Mouse (Mus musculus) E14TG2a.4 (cell line): ENCODE measurements at regions not wholly inside any gene's neighbourhood (a gene's known extent, or its start where the extent isn't known, plus 50 kb on each side); places are given as distances from the start of the nearest gene placed in this dataset.

Experiments used
- CTCF ChIP-seq: conservative IDR thresholded peaks from 2 replicates; pipeline ENCODE4 v1.5.1; 2014; ENCODE audit warnings: low read length
- NANOG ChIP-seq: IDR thresholded peaks from 2 replicates; pipeline ENCODE4 v1.6.1; 2014; ENCODE audit warnings: borderline replicate concordance, low read length, mixed read lengths
- POU5F1 ChIP-seq: IDR thresholded peaks from 2 replicates; pipeline ENCODE4 v1.6.1; 2014; ENCODE audit warnings: low read length, borderline replicate concordance

DNA sequence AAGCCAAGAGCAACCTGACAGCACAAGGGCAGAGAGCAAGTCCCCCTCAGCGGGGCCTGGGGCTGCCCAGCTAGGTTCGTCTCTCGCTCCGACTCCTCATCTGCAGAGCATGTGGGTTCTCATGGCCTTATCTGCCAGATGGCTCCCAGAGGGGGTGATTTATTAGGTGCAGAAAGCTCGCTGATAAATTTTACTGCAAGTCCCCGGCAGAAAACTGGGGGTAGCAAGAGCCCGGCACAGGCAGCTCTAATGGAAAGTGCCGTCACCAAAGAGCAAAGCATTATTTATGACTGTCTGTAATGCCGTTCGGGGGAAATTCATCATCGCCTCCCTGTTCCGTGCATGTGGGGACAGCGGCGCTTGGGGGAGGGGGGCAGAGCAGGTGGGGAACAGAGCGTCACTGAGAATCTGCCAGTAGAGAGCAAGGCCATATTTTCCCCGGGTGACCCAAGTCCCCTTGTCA lies 206.7 kb upstream of the Zfp703 start:
- no peak for TF ChIP-seq CTCF
- TF ChIP-seq POU5F1, result no peak
- no peak for TF ChIP-seq NANOG
